Comparison of ENCODE assay signal across 8 mouse cellular contexts in genomic region chr2:174330616-174331191, GRCm38 (mm10). TPM values are rescaled to one million over a fixed set of nuclear protein-coding genes. Genes with fewer than 3 reads are reported as not detected.
DNase-seq lines count a peak whose midpoint lies in the region; ATAC-seq lines count a peak whose summit lies in the region.

No protein-coding gene starts in this region.

- H3K27ac ChIP-seq in hindbrain, embryonic 12.5 days: peak overlapping the region; percentile 100

- H3K9ac ChIP-seq in hindbrain, embryonic 12.5 days: peak overlapping the region; percentile 100

- 0 out of 2 replicates have a peak, but pooled peaks cover 4% of the 10 kb centered on the region for H3K27me3 ChIP-seq in hindbrain, embryonic 12.5 days

- ATAC-seq in hindbrain, embryonic 12.5 days (ENCODE audit: low FRiP score): peak; percentile 68
- ATAC-seq in megakaryocyte progenitor cell, adult 5-6 weeks (replicated peaks; ENCODE audit: poor library complexity): peak; percentile 10

- DNase-seq in T-cell, adult 2 months (ENCODE audit: low spot score): peak; percentile 54
- DNase-seq in cerebellum, postnatal 14 days: peak; percentile 84 to 92
- peak; percentile 47 to 60 for DNase-seq in frontal cortex, postnatal 14 days (ENCODE audit: low spot score in 2 of 2)
- peak; percentile 54 to 61 for DNase-seq in left cerebral cortex, postnatal 25 days (ENCODE audit: low spot score in 2 of 2)
- DNase-seq in right cerebral cortex, postnatal 4 days: peak; percentile 65
- DNase-seq in yolk sac, embryonic 10.5 days (ENCODE audit: low spot score): peak; percentile 83

- H3K4me1 ChIP-seq in hindbrain, embryonic 12.5 days: peaks cover 44% of the 10 kb centered on the region

- intact Hi-C loops in left cerebral cortex, postnatal 25 days (cut with DNase I): loop anchor here (5.0 kb wide), 1 partner anchor 132 kb away; the partner anchor contains the start of gene Atp5e

- H3K4me2 ChIP-seq in hindbrain, embryonic 12.5 days (replicated peaks): peak overlapping the region; percentile 65

- peaks cover 5% of the 10 kb centered on the region; the same call in 1 of the 2 replicates for H3K9me3 ChIP-seq in hindbrain, embryonic 12.5 days (replicated peaks)

- 0 out of 2 replicates have a peak, but pooled peaks cover 5% of the 10 kb centered on the region for H3K36me3 ChIP-seq in hindbrain, embryonic 12.5 days

- under 1% methylated on average over 47 of the region's 48 CpGs for WGBS in hindbrain, embryonic 12.5 days

- peak overlapping the region; percentile 98 for H3K4me3 ChIP-seq in hindbrain, embryonic 12.5 days

RNA-seq across cellular contexts. Expression of gene Gm20721, which starts 15.8 kb away (rescaled TPM):
- polyA plus RNA-seq in hindbrain, embryonic 12.5 days (2016; fragmentation: Nextera tagmentation; extraction: Ambion mirVana): 13.7 and 14.5 TPM in 2 replicates
- 1 to 10 TPM; 2.2 to 3.0 TPM for total RNA-seq in left cerebral cortex, postnatal 25 days (2021)
- total RNA-seq in megakaryocyte progenitor cell, adult 5-6 weeks (2015): 0.12 TPM in 1 of 2 replicates, not detected in the other
- 3.1 and 3.3 TPM in 2 replicates for total RNA-seq in megakaryocyte progenitor cell, adult 5-6 weeks (2017)

RNA-seq across cellular contexts. Expression of gene Gnas, which starts 46.6 kb away (rescaled TPM):
- polyA plus RNA-seq in hindbrain, embryonic 12.5 days (2016; fragmentation: Nextera tagmentation; extraction: Ambion mirVana): 1,701 and 1,752 TPM in 2 replicates
- total RNA-seq in left cerebral cortex, postnatal 25 days (2021): 1,000 to 10,000 TPM; 1,712 to 1,744 TPM
- 564 and 566 TPM in 2 replicates for total RNA-seq in megakaryocyte progenitor cell, adult 5-6 weeks (2015)
- 218 and 221 TPM in 2 replicates for total RNA-seq in megakaryocyte progenitor cell, adult 5-6 weeks (2017)

Comparison
In these comparisons a context has a peak if more than half of its experiments do, and no peak if none do; other contexts are left out.
1. Peak in every context shown above with its lines: DNase-seq, ATAC-seq, H3K4me3 ChIP-seq and H3K27ac ChIP-seq.